Mouse (Mus musculus) neural tube, embryonic 14.5 days (tissue): ENCODE data around the gene Cd36. TPM values are rescaled to one million over a fixed set of nuclear protein-coding genes. Genes with fewer than 3 reads are reported as not detected.

Source experiments
- ATAC-seq: fragments of 200-750 bp; cut with Nextera tagmentation; 2 replicates; pipeline ENCODE4 v1.8.0; 2017; ENCODE audit warnings: low read depth, mild to moderate bottlenecking, moderate TSS enrichment, moderate library complexity
- H3K27ac ChIP-seq: fragments of 300-500 bp; sonication (generic); 2 replicates; pipeline ENCODE4 v1.5.1; 2014; ENCODE audit warnings: low read depth, mild to moderate bottlenecking, control low read depth, low read length, moderate library complexity, mixed read lengths
- H3K27me3 ChIP-seq: fragments of 300-500 bp; sonication (generic); 2 replicates; pipeline ENCODE4 v1.6.1; 2014; ENCODE audit warnings: low read length; ENCODE audit not compliant: control insufficient read depth, insufficient read depth
- H3K36me3 ChIP-seq: fragments of 300-500 bp; sonication (generic); 2 replicates; pipeline ENCODE4 v1.6.1; 2014; ENCODE audit warnings: low read length, mixed read lengths; ENCODE audit not compliant: control insufficient read depth, insufficient read depth
- H3K4me1 ChIP-seq: fragments of 300-500 bp; sonication (generic); 2 replicates; pipeline ENCODE4 v1.6.1; 2014; ENCODE audit warnings: low read length; ENCODE audit not compliant: control insufficient read depth, insufficient read depth
- H3K4me2 ChIP-seq: fragments of 300-500 bp; sonication (generic); 2 replicates; pipeline ENCODE4 v1.6.1; 2014; ENCODE audit warnings: mild to moderate bottlenecking, low read depth, low read length, control low read depth
- H3K4me3 ChIP-seq: fragments of 300-500 bp; sonication (generic); 2 replicates; pipeline ENCODE4 v1.5.1; 2014; ENCODE audit warnings: low read depth, low read length, control low read depth, mixed read lengths
- H3K9ac ChIP-seq: fragments of 300-500 bp; sonication (generic); replicated peaks from 2 replicates; pipeline ENCODE4 v1.6.1; 2014; ENCODE audit warnings: low read depth, mild to moderate bottlenecking, control low read depth, low read length, mixed read lengths
- H3K9me3 ChIP-seq: fragments of 300-500 bp; sonication (generic); 2 replicates; pipeline ENCODE4 v1.6.1; 2016; ENCODE audit warnings: low read length; ENCODE audit not compliant: control insufficient read depth
- WGBS: fragments of 180-500 bp; shearing (Covaris S2); extraction: QIAGEN DNeasy Blood & Tissue Kit; methylation state at CpG from one replicate; pipeline ENCODE4 v1.1.7; 2014; 5-methylcytosine and 5-hydroxymethylcytosine counted together
- polyA plus RNA-seq: library from polyadenylated mRNA; unstranded; fragments of >200 nt; fragmentation: Nextera tagmentation; extraction: Ambion mirVana; gene quantifications from 2 replicates; pipeline ENCODE4 v1.2.1, GENCODE M21; 2014

Cd36 gene
- polyA plus RNA-seq, 1 experiment from 2014 or later = 0.46 TPM

- H3K27ac ChIP-seq = no peak overlapping the region
- no peak overlapping the region for H3K4me3 ChIP-seq
- no peaks in the 10 kb centered on the region for H3K9me3 ChIP-seq
- 90% methylated on average over 7 of the region's 7 CpGs for whole genome bisulfite sequencing
- no peak overlapping the region for H3K4me2 ChIP-seq
- ATAC-seq = no peak
- H3K36me3 ChIP-seq = no peaks in the 10 kb centered on the region
- no peaks in the 10 kb centered on the region for H3K4me1 ChIP-seq
- no peaks in the 10 kb centered on the region for H3K27me3 ChIP-seq
- no peak overlapping the region for H3K9ac ChIP-seq
Measured at GRCm38 (mm10) chr5:17877044-17877443, 11.6 kb downstream of the Cd36 start.

- H3K4me2 ChIP-seq = no peak overlapping the region
- H3K4me1 ChIP-seq = no peaks in the 10 kb centered on the region
- H3K27ac ChIP-seq = no peak overlapping the region
- H3K9me3 ChIP-seq = no peaks in the 10 kb centered on the region
- H3K36me3 ChIP-seq = no peaks in the 10 kb centered on the region
- 84% methylated on average over 3 of the region's 3 CpGs for WGBS
- no peak for ATAC-seq
- H3K4me3 ChIP-seq = no peak overlapping the region
- no peaks in the 10 kb centered on the region for H3K27me3 ChIP-seq
- no peak overlapping the region for H3K9ac ChIP-seq
Measured at GRCm38 (mm10) chr5:17876637-17877036, 12.0 kb downstream of the Cd36 start.

GRCm38 (mm10) chr5:17874335-17874734 lies 14.3 kb downstream of the Cd36 start:
- ATAC-seq = no peak
- Histone ChIP-seq H3K36me3 (no peaks in the 10 kb centered on the region), H3K4me3 (no peak overlapping the region), H3K27me3 (no peaks in the 10 kb centered on the region), H3K27ac (no peak overlapping the region), H3K4me1 (no peaks in the 10 kb centered on the region), H3K9me3 (no peaks in the 10 kb centered on the region), H3K9ac (no peak overlapping the region), H3K4me2 (no peak overlapping the region)
- WGBS = 84% methylated on average over 2 of the region's 2 CpGs

- H3K36me3 ChIP-seq = no peaks in the 10 kb centered on the region
- no peak overlapping the region for H3K4me2 ChIP-seq
- no peak overlapping the region for H3K9ac ChIP-seq
- no peak for ATAC-seq
- H3K4me1 ChIP-seq = no peaks in the 10 kb centered on the region
- H3K27ac ChIP-seq = no peak overlapping the region
- no peak overlapping the region for H3K4me3 ChIP-seq
- H3K27me3 ChIP-seq = no peaks in the 10 kb centered on the region
- peaks cover 4% of the 10 kb centered on the region; the same call in 1 of the 2 replicates for H3K9me3 ChIP-seq
Measured at GRCm38 (mm10) chr5:17865432-17865831, 23.2 kb downstream of the Cd36 start.

- no peaks in the 10 kb centered on the region for H3K27me3 ChIP-seq
- no peak overlapping the region for H3K27ac ChIP-seq
- peaks cover 4% of the 10 kb centered on the region; the same call in 1 of the 2 replicates for H3K9me3 ChIP-seq
- no peaks in the 10 kb centered on the region for H3K36me3 ChIP-seq
- no peak for ATAC-seq
- H3K4me3 ChIP-seq = no peak overlapping the region
- no peak overlapping the region for H3K4me2 ChIP-seq
- no peak overlapping the region for H3K9ac ChIP-seq
- no peaks in the 10 kb centered on the region for H3K4me1 ChIP-seq
- WGBS = 87% methylated on average over 2 of the region's 2 CpGs
Measured at GRCm38 (mm10) chr5:17863085-17863484, 25.5 kb downstream of the Cd36 start.

- Histone ChIP-seq H3K9ac (no peak overlapping the region), H3K4me3 (no peak overlapping the region), H3K36me3 (no peaks in the 10 kb centered on the region), H3K9me3 (no peaks in the 10 kb centered on the region), H3K27ac (no peak overlapping the region), H3K4me1 (no peaks in the 10 kb centered on the region), H3K4me2 (no peak overlapping the region), H3K27me3 (no peaks in the 10 kb centered on the region)
- 98% methylated on average over 3 of the region's 3 CpGs for WGBS
- ATAC-seq = no peak
Measured at GRCm38 (mm10) chr5:17858399-17858798, 30.2 kb downstream of the Cd36 start.

- no peak overlapping the region for H3K9ac ChIP-seq
Measured at GRCm38 (mm10) chr5:17857871-17858270, 30.7 kb downstream of the Cd36 start.

GRCm38 (mm10) chr5:17857262-17857661 lies 31.3 kb downstream of the Cd36 start:
- H3K27ac ChIP-seq = no peak overlapping the region

More at GRCm38 (mm10) chr5:17857871-17858270, 30.7 kb downstream of the Cd36 start:
- no peaks in the 10 kb centered on the region for H3K27me3 ChIP-seq
- WGBS = 91% methylated on average over 3 of the region's 3 CpGs
- no peak overlapping the region for H3K4me3 ChIP-seq
- H3K4me2 ChIP-seq = no peak overlapping the region
- no peaks in the 10 kb centered on the region for H3K9me3 ChIP-seq
- no peak for ATAC-seq
- no peaks in the 10 kb centered on the region for H3K4me1 ChIP-seq
- H3K36me3 ChIP-seq = no peaks in the 10 kb centered on the region
- H3K27ac ChIP-seq = no peak overlapping the region

GRCm38 (mm10) chr5:17854127-17854923 lies 34.3 kb downstream of the Cd36 start:
- Histone ChIP-seq H3K4me1 (no peaks in the 10 kb centered on the region), H3K9ac (no peak overlapping the region), H3K27me3 (no peaks in the 10 kb centered on the region), H3K4me2 (no peak overlapping the region), H3K27ac (no peak overlapping the region), H3K9me3 (no peaks in the 10 kb centered on the region), H3K4me3 (no peak overlapping the region), H3K36me3 (no peaks in the 10 kb centered on the region)
- 78% methylated on average over 3 of the region's 3 CpGs for WGBS
- no peak for ATAC-seq

More at GRCm38 (mm10) chr5:17857262-17857661, 31.3 kb downstream of the Cd36 start:
- H3K9me3 ChIP-seq = no peaks in the 10 kb centered on the region
- H3K36me3 ChIP-seq = no peaks in the 10 kb centered on the region
- H3K27me3 ChIP-seq = no peaks in the 10 kb centered on the region
- no peak overlapping the region for H3K4me3 ChIP-seq
- H3K4me2 ChIP-seq = no peak overlapping the region
- whole genome bisulfite sequencing = 92% methylated on average over 4 of the region's 4 CpGs
- no peak overlapping the region for H3K9ac ChIP-seq
- no peaks in the 10 kb centered on the region for H3K4me1 ChIP-seq
- no peak for ATAC-seq
